Mouse (Mus musculus): ENCODE measurements at regions not wholly inside any gene's neighbourhood (a gene's known extent, or its start where the extent isn't known, plus 50 kb on each side); places are given as distances from the start of the nearest gene placed in this dataset.

- no peak for DNase-seq (ENCODE audit: low spot score)
Measured at GRCm38 (mm10) chr10:91583204-91583603, 402.1 kb upstream of the Tmpo start.

DNA sequence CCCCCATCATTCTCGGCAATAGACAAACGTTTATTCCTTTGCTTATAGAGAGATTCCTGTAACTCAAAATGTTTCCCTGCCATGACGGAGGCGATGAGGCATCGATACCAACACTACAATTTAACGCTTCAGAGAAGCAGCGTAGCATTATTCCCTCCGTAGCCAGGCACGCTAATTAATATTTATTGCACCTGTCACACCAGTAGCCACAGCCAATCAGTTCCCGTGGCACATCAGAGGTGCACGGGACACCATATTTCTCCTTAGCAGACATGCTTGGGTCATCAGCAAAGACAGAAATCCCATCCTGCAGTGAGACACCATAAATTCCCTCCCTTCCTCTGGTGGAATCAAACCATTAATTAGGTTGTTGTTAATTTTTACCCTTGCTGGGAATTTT, 399.8 kb upstream of the Tmpo start:
- no peak for DNase-seq (ENCODE audit: low spot score)

DNA sequence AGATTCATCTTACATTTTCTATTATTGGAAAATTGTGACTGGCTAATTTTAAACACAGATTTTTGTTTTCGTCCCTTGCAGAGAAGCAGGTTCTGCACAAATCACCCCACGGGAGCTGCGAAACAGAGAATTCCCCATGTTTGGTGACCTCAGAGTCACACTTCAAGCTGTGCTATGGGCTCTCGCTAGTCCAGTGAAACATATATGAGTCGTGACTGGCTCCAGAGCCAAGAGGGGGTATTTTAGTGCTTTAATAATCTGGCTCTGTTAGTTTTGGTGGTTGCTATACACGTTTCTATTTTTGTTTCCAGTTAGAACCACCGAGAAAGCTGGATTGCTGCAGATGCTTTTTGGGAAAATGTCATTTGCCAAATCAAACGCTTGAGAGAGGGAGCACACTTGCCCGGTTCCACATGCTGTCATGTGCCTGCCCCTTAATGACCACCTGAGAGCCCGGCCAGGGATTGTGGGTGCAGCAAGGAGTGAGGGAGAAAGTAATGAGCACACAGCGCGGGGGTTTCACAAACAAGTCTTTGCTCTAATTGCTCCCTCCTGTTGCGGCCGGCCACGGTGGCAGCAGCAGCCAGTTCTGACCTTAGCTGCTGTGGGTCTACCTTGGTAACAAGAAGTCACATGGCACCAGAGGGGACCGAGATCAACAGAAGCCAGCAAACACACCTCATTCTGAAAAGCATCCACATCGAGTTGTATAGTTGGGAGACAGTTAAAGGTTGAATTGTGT, 394.4 kb upstream of the Tmpo start:
- no peak for DNase-seq (ENCODE audit: low spot score)

DNA sequence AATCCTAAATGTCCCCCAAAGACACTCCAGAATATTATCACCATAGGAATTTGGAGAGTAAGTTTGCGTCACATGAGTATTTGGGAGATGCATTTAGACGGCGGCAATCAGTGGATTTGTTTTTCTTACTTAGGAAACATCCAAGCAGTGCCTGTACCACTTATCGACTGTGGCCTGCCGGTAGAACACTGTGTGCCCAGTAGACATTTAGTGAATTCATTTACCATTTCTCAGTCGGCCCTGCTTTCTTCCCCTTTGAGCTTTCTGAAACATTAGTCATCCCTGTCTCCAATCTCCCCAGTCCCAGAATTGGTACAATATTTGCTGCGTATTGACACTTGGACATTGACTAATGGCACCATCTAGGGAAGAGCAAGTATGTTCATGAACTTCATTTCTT, 391.7 kb upstream of the Tmpo start:
- DNase-seq (ENCODE audit: low spot score), result no peak

- no peak for DNase-seq (ENCODE audit: low spot score)
Measured at GRCm38 (mm10) chr10:91569046-91569445, 387.9 kb upstream of the Tmpo start.

DNA sequence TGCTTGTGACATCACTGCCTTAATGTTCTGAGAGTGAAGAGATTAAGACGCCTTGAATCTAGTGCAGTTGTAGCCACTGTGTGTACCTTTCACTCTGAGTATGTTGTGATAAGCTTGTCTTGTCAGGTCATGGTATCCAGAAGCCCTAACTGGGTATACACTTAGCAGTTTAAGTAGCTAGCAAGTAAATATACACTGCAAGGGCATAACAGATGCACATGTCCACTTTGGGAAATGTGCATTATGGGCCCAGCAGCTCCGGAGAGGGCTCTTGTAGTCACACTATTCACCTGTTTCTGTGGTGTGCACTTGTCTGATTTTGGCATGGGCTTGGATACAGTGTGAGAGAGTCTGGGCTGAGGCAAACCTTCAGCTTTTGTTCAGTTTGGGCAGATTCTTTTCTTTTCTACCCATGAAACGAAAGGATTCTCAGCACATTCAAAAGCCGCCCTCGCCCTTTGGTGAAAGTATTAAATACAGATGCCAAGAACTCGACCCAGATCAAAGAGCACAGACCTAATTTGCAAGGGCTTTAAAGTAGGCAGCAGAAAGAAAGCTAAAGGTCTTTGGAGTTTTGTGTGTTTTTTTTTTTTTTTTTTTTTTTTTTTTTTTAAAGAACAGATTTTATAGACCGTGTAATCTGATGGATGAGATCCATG, 385.1 kb upstream of the Tmpo start:
- no peak for DNase-seq (ENCODE audit: low spot score)

DNA sequence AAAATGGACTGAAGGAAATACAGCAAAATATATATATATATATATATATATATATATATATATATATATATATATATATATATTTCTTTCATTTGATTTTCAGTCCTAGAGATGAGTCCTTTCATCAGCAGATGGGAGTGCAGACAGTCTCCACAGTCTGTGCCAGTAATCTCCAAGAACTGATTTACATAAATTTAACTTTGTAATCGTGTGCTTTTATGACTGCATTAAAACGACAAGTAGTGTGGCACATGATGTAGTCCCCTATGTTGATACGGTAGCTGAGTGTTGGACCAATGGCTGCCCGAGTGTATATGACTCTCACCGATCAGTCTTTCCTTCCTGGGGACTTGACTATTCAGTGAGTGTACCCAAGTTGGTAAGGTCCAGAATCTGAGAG, 378.2 kb upstream of the Tmpo start:
- DNase-seq (ENCODE audit: low spot score), result no peak

DNA sequence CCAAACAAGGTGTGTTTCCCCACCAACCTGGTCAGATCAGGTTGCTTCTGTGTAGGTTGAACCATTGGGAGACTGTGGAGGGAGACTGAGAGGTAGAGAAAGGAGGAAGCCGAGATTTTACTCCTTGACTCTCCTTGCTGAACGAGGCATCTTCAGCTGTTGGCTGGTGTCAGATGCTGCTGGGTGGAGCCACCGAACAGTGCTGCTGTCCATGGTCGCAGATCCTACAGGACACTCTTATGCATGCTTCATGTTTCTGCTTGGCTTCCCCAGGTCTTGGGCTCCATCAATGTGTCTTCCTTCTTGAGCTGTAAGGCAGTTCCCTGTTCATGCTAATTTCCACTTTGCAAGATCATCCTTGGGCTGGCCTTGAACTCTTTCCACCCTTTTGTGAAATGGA, 367.0 kb upstream of the Tmpo start:
- DNase-seq (ENCODE audit: low spot score), result no peak

- DNase-seq (ENCODE audit: low spot score), result no peak
Measured at GRCm38 (mm10) chr10:91546140-91546539, 365.0 kb upstream of the Tmpo start.

GRCm38 (mm10) chr10:91545421-91545820, 364.3 kb upstream of the Tmpo start:
- no peak for DNase-seq (ENCODE audit: low spot score)

DNA sequence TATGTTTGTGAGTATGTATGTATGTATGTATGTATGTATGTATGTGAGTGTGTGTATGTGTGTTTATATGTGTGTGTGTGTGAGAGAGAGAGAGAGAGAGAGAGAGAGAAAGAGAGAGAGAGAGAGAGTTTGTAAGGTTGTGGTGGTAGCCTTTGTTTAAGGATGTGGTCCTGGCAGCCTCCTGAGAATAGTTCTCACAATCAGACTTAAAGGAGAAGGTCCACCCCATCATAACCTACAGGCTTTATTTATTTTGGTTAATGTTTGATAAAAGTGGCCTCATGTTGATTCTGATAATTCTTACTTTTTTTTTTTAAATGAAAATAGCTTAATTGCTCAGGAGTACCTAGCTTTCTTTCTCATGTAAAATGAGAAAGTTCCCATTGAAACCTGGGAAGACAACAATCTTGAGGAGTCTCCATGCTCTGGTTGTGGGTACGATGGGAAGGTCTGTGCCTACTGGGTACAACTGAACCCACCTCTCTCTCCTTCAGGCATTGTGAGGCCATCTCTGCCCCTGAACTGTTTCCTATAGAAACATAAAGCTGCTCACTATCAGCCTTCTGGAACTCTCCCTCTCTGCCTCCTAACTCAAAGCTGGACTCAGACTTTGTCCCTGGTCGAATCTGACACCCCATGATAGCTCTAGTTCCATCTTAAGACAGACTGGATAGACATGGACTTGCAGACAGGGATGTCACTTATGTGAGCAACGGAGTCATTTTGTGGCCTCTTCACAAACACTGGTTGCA, 362.2 kb upstream of the Tmpo start:
- DNase-seq (ENCODE audit: low spot score), result no peak

GRCm38 (mm10) chr10:91542201-91542604, 361.1 kb upstream of the Tmpo start:
- no peak for DNase-seq (ENCODE audit: low spot score)

DNA sequence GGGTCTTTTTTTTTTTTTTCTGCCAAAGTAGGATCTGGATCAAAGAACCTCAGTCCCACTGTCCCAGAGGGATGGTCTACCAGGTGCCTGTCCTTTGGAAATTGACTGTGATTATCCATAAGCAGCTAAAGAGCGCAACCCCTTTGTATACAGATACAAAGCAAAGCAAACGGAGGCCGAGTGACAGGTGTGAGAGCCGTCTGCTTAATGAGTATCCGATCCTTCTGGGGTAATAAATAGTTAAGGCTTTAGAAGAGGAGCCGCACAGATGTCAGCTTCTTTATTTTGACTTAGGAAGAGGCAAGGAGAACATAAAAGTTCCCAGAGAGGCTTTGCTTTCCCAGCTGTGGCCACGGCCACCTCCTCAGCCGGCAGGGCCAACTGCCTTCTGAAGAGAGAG, 356.1 kb upstream of the Tmpo start:
- no peak for DNase-seq (ENCODE audit: low spot score)

DNA sequence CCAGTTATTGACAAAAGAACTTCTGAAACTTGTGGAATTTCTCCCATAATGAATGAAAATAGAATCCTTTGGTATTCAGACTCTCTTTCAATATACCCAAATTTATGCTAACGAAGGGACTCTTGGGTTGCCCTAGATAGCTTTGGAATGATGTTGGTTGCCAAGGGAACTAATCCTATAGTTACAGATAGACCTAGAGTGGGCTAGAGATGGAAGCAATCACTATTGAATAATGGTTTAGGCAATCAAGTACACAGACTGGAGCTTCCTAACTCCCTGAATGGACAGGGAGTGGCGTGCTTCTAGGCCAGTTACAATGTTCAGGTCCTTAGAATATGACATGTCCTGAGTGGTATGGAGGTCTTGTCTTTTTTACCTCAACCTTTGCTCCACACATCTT, 354.3 kb upstream of the Tmpo start:
- no peak for DNase-seq (ENCODE audit: low spot score)

DNA sequence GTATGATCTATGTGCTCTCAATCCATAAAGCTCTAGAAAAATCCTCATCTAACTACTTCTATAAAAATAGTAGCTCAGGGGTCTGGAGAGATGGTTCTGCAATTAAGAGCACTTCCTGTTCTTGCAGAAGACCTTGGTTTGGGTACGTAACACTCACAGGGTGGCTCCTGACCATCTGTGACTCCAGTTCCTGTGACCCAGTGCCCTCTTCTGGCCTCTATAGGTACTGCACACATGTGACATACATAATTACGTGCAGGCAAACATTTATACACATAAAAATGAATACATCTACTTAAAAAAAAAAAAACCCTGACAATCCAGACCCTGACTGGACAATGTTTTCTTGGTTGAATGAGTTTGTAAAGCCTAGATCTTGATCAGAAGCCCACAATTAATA, 347.2 kb upstream of the Tmpo start:
- no peak for DNase-seq (ENCODE audit: low spot score)

- no peak for DNase-seq (ENCODE audit: low spot score)
Measured at GRCm38 (mm10) chr10:91521168-91521567, 340.1 kb upstream of the Tmpo start.

GRCm38 (mm10) chr10:91515021-91515371, 333.9 kb upstream of the Tmpo start:
- DNase-seq (ENCODE audit: low spot score), result no peak

- no peak for DNase-seq (ENCODE audit: low spot score)
Measured at GRCm38 (mm10) chr10:91514163-91515020, 333.3 kb upstream of the Tmpo start.

GRCm38 (mm10) chr10:91507038-91507437, 325.9 kb upstream of the Tmpo start:
- DNase-seq (ENCODE audit: low spot score), result no peak

DNA sequence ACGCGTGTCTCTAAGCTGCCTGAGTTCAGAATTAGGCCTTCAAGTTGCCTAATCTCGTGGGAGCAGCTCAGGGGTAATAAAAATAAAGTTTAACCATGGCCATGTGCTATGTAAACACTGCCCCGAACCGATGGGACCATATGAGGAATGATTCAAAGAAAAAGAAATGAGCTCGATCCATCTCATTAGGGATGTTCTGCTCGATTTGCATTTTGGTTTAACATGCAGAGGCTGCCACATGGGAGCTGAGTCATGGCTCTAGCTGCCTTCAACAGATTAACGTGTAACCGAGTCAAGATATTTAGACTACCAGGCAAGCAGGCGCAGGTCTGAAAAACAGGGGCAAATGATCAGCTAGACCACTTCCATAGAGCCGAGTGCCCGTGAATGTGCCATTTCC, 323.8 kb upstream of the Tmpo start:
- no peak for DNase-seq (ENCODE audit: low spot score)

DNA sequence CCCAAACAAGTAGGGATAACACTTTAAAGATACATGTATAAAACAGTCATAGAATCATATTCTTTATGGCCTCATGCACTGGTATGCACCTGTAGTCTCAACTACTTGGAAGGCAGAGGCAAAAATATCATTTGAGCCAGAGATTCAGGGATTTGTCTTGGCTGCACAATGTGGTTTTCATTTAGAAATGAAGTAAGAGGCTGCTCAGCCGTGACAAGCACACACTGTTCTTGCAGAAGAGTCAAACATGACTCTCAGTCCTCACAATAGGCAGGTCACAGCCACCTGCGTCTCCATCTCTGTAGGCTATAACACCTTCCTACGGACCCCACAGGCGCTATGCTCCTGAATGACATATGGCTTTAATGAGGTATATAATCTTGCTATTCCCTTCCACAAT, 317.4 kb upstream of the Tmpo start:
- no peak for DNase-seq (ENCODE audit: low spot score)

DNA sequence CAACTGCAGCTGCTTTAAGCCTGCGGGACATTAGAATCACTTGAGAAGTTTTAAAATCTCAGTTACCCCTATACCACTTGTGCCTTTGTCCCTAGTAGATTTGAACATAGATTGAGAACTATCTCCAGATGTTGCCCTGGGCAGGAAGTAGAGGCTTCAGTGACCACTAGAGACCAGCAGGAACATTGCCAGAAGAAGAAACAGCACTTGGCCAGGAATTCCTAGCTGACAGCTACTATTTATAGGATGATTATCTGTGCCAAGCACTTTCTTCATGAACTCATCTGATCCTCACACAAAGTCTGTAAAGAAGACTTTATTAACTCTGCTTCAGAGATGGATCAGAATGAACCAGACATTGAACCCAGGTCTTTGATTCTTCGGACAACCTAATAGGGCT, 283.6 kb upstream of the Tmpo start:
- DNase-seq (ENCODE audit: low spot score), result no peak
